Comparison of ENCODE assay signal across 8 mouse cellular contexts in the genomic region with DNA sequence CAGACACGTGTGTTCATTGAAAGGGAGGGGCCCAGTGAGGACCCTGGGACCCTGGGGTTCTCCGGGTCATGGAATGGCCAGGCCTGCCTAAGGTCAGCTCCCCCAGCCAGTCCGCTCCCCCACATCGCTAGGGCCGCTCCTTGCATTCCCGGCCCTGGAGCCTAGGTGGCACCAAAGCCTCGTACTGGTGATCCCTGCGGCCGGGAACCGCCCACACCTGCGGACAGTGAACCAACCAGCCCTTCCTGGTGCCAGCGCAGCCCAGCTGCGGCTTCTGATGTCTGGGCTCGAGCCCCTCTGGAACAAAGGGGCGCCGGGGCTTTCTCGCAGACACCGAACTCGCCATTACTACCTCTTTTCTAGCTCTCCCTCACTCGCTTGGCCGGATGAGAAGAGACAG. TPM values are rescaled to one million over a fixed set of nuclear protein-coding genes. Genes with fewer than 3 reads are reported as not detected.
A peak's percentile ranks its signal among the peaks of the same experiment; 100 is the strongest.
DNase-seq lines count a peak whose midpoint lies in the region; ATAC-seq and TF ChIP-seq lines count a peak whose summit lies in the region.

No protein-coding gene starts in this region.

- H3K27ac ChIP-seq in ES-Bruce4 (ENCODE audit: insufficient read depth, low read length): no peak overlapping the region
- H3K27ac ChIP-seq in forebrain, embryonic 12.5 days: no peak overlapping the region
- no peak overlapping the region for H3K27ac ChIP-seq in heart, postnatal 0 days (ENCODE audit: low read depth)
- no peak overlapping the region for H3K27ac ChIP-seq in liver, postnatal 0 days (ENCODE audit: low read depth)
- no peak overlapping the region for H3K27ac ChIP-seq in neural tube, embryonic 14.5 days (ENCODE audit: low read depth, low read length)
- no peak overlapping the region for H3K27ac ChIP-seq in testis, adult 2 months (ENCODE audit: control insufficient read depth, insufficient read depth, low read depth, low read length)

- peak overlapping the region; percentile 36; the same call in 1 of the 2 replicates for H3K4me3 ChIP-seq in ES-Bruce4 (ENCODE audit: low read depth, low read length)
- peak overlapping the region; percentile 45 for H3K4me3 ChIP-seq in forebrain, embryonic 12.5 days (replicated peaks)
- H3K4me3 ChIP-seq in heart, postnatal 0 days (ENCODE audit: low read depth, low read length): peak overlapping the region; percentile 59
- peak overlapping the region; percentile 32 for H3K4me3 ChIP-seq in liver, postnatal 0 days (ENCODE audit: low read depth, low read length)
- H3K4me3 ChIP-seq in neural tube, embryonic 14.5 days (ENCODE audit: low read depth, low read length): peak overlapping the region; percentile 39
- H3K4me3 ChIP-seq in testis, adult 2 months (ENCODE audit: control insufficient read depth, low read depth, low read length): peak overlapping the region; percentile 50

- ATAC-seq in cerebellum, adult (ENCODE audit: insufficient number of reproducible peaks, low FRiP score, low TSS enrichment): peak; percentile 64; the same call in 1 of the 2 replicates
- ATAC-seq in forebrain, embryonic 12.5 days (ENCODE audit: low FRiP score): 0 out of 2 replicates have a peak, but pooled peaks have one; percentile 57
- peak; percentile 81 for ATAC-seq in heart, postnatal 0 days (ENCODE audit: insufficient read depth, low read depth)
- peak; percentile 85 for ATAC-seq in liver, postnatal 0 days
- peak; percentile 51; the same call in 1 of the 2 replicates for ATAC-seq in neural tube, embryonic 14.5 days (ENCODE audit: low read depth)

- peak; percentile 51 for DNase-seq in heart, postnatal 0 days (ENCODE audit: low spot score)
- peak; percentile 85 to 88 for DNase-seq in kidney, postnatal 25 days
- peak; percentile 88 for DNase-seq in liver, postnatal 0 days

- under 1% methylated on average over 20 of the region's 21 CpGs for WGBS in forebrain, embryonic 12.5 days
- WGBS in heart, postnatal 0 days: under 1% methylated on average over 21 of the region's 21 CpGs
- 1% methylated on average over 21 of the region's 21 CpGs for WGBS in liver, postnatal 0 days (ENCODE audit: insufficient replicate concordance)
- WGBS in neural tube, embryonic 14.5 days: 0% methylated on average over 21 of the region's 21 CpGs

- peak; percentile 73 for TF ChIP-seq CTCF in ES-Bruce4 (IDR thresholded peaks at IDR 0.05; ENCODE audit: low read depth, low read length)
- peak; percentile 80 for TF ChIP-seq CTCF in heart, postnatal 0 days (IDR thresholded peaks at IDR 0.05; ENCODE audit: low read depth)
- TF ChIP-seq CTCF in liver, postnatal 0 days (IDR thresholded peaks at IDR 0.05; ENCODE audit: low read depth): peak; percentile 91
- peak; percentile 74; the same call in 1 of the 2 replicates for TF ChIP-seq CTCF in testis, adult 2 months (IDR thresholded peaks at IDR 0.05; ENCODE audit: control insufficient read depth, insufficient read depth, insufficient replicate concordance, low read depth, low read length)

- H3K27me3 ChIP-seq in ES-Bruce4 (ENCODE audit: control insufficient read depth, insufficient read depth, low read length, poor library complexity, severe bottlenecking): peaks cover 14% of the 10 kb centered on the region
- peaks cover 69% of the 10 kb centered on the region for H3K27me3 ChIP-seq in forebrain, embryonic 12.5 days
- peaks cover 65% of the 10 kb centered on the region for H3K27me3 ChIP-seq in heart, postnatal 0 days (ENCODE audit: control insufficient read depth, insufficient read depth, low read length)
- peaks cover 24% of the 10 kb centered on the region for H3K27me3 ChIP-seq in liver, postnatal 0 days (ENCODE audit: insufficient read depth, low read length)
- peaks cover 30% of the 10 kb centered on the region for H3K27me3 ChIP-seq in neural tube, embryonic 14.5 days (ENCODE audit: control insufficient read depth, insufficient read depth, low read length)
- H3K27me3 ChIP-seq in testis, adult 2 months (ENCODE audit: control insufficient read depth, insufficient read depth, low read length): 0 out of 2 replicates have a peak, but pooled peaks cover 2% of the 10 kb centered on the region

- TF ChIP-seq EP300 in ES-Bruce4 (IDR thresholded peaks at IDR 0.05; ENCODE audit: insufficient read depth, low read depth, low read length): no peak
- TF ChIP-seq EP300 in heart, postnatal 0 days (IDR thresholded peaks at IDR 0.05; ENCODE audit: low read depth): no peak
- TF ChIP-seq EP300 in liver, postnatal 0 days (IDR thresholded peaks at IDR 0.05; ENCODE audit: low read depth): no peak

- no peaks in the 10 kb centered on the region for H3K9me3 ChIP-seq in ES-Bruce4 (replicated peaks; ENCODE audit: control insufficient read depth, insufficient read depth, low read length, poor library complexity, severe bottlenecking)
- no peaks in the 10 kb centered on the region for H3K9me3 ChIP-seq in forebrain, embryonic 12.5 days
- H3K9me3 ChIP-seq in heart, postnatal 0 days (replicated peaks; ENCODE audit: control insufficient read depth, low read length): no peaks in the 10 kb centered on the region
- H3K9me3 ChIP-seq in liver, postnatal 0 days (ENCODE audit: low read length): no peaks in the 10 kb centered on the region
- no peaks in the 10 kb centered on the region for H3K9me3 ChIP-seq in neural tube, embryonic 14.5 days (ENCODE audit: control insufficient read depth, low read length)

- H3K4me2 ChIP-seq in forebrain, embryonic 12.5 days: peak overlapping the region; percentile 80
- peak overlapping the region; percentile 86 for H3K4me2 ChIP-seq in heart, postnatal 0 days (ENCODE audit: low read depth, low read length)
- peak overlapping the region; percentile 63 for H3K4me2 ChIP-seq in liver, postnatal 0 days (ENCODE audit: low read depth, low read length)
- H3K4me2 ChIP-seq in neural tube, embryonic 14.5 days (ENCODE audit: low read depth, low read length): peak overlapping the region; percentile 89

- TF ChIP-seq POLR2A in ES-Bruce4 (IDR thresholded peaks at IDR 0.05; ENCODE audit: insufficient read depth, low read length): no peak
- TF ChIP-seq POLR2A in testis, adult 2 months (IDR thresholded peaks at IDR 0.05; ENCODE audit: control insufficient read depth, low read depth, low read length): no peak

- no peak overlapping the region for H3K9ac ChIP-seq in ES-Bruce4 (ENCODE audit: low read depth, poor library complexity, severe bottlenecking)
- peak overlapping the region; percentile 42; the same call in 1 of the 2 replicates for H3K9ac ChIP-seq in forebrain, embryonic 12.5 days
- H3K9ac ChIP-seq in heart, postnatal 0 days (replicated peaks; ENCODE audit: low read depth, low read length): no peak overlapping the region
- no peak overlapping the region for H3K9ac ChIP-seq in liver, postnatal 0 days (replicated peaks)
- H3K9ac ChIP-seq in neural tube, embryonic 14.5 days (replicated peaks; ENCODE audit: low read depth, low read length): peak overlapping the region; percentile 47

- H3K4me1 ChIP-seq in ES-Bruce4 (ENCODE audit: control insufficient read depth, insufficient read depth, low read length): no peaks in the 10 kb centered on the region
- H3K4me1 ChIP-seq in forebrain, embryonic 12.5 days: peaks cover 15% of the 10 kb centered on the region
- H3K4me1 ChIP-seq in heart, postnatal 0 days (ENCODE audit: control insufficient read depth, insufficient read depth): peaks cover 13% of the 10 kb centered on the region; the same call in 1 of the 2 replicates
- H3K4me1 ChIP-seq in liver, postnatal 0 days (ENCODE audit: insufficient read depth): peaks cover 9% of the 10 kb centered on the region
- H3K4me1 ChIP-seq in neural tube, embryonic 14.5 days (ENCODE audit: control insufficient read depth, insufficient read depth, low read length): peaks cover 9% of the 10 kb centered on the region
- H3K4me1 ChIP-seq in testis, adult 2 months (ENCODE audit: control insufficient read depth, insufficient read depth, low read length): peaks cover 22% of the 10 kb centered on the region

- no peaks in the 10 kb centered on the region for H3K36me3 ChIP-seq in ES-Bruce4 (ENCODE audit: control insufficient read depth, insufficient read depth, low read length, poor library complexity, severe bottlenecking)
- no peaks in the 10 kb centered on the region for H3K36me3 ChIP-seq in forebrain, embryonic 12.5 days (replicated peaks)
- no peaks in the 10 kb centered on the region for H3K36me3 ChIP-seq in heart, postnatal 0 days (replicated peaks; ENCODE audit: control insufficient read depth, insufficient read depth, low read length)
- H3K36me3 ChIP-seq in liver, postnatal 0 days (replicated peaks; ENCODE audit: insufficient read depth, low read length): no peaks in the 10 kb centered on the region
- H3K36me3 ChIP-seq in neural tube, embryonic 14.5 days (ENCODE audit: control insufficient read depth, insufficient read depth, low read length): no peaks in the 10 kb centered on the region
- H3K36me3 ChIP-seq in testis, adult 2 months (ENCODE audit: control insufficient read depth, insufficient read depth, low read length): no peaks in the 10 kb centered on the region

RNA-seq across cellular contexts. Expression of a gene that starts 1.1 kb away (rescaled TPM):
- not detected in 2 replicates for polyA plus RNA-seq in ES-Bruce4 (2011; ENCODE audit: insufficient read depth, insufficient read length, low read depth, missing spikeins)
- 0.24 and 0.37 TPM in 2 replicates for polyA plus RNA-seq in forebrain, embryonic 12.5 days (2016; fragmentation: Nextera tagmentation; extraction: Ambion mirVana)
- 0.08 and 1.4 TPM in 2 replicates for total RNA-seq in heart, postnatal 0 days (2014; rRNA removed; ENCODE audit: low replicate concordance)
- polyA plus RNA-seq in heart, postnatal 0 days (2015; fragmentation: Nextera tagmentation; extraction: Ambion mirVana): 0.44 and 0.71 TPM in 2 replicates
- polyA plus RNA-seq in liver, postnatal 0 days (2015; fragmentation: Nextera tagmentation; extraction: Ambion mirVana): 1.3 and 2.0 TPM in 2 replicates
- polyA plus RNA-seq in neural tube, embryonic 14.5 days (2014; fragmentation: Nextera tagmentation; extraction: Ambion mirVana): 0.66 and 0.94 TPM in 2 replicates
- 1.0 and 1.7 TPM in 2 replicates for polyA plus RNA-seq in testis, adult 2 months (2012; rRNA removed)

Comparison
In these comparisons a context has a peak if more than half of its experiments do, and no peak if none do; other contexts are left out.
1. H3K9ac ChIP-seq: peak in forebrain, embryonic 12.5 days (single experiment) and neural tube, embryonic 14.5 days (single experiment); none in ES-Bruce4 (single experiment), heart, postnatal 0 days (single experiment) and liver, postnatal 0 days (single experiment).
2. Peak in every context shown above with its lines, with median percentiles within 50 percentile points of each other: H3K4me3 ChIP-seq, CTCF ChIP-seq, ATAC-seq, H3K4me2 ChIP-seq and DNase-seq.